Mouse (Mus musculus) ES-E14 (cell line): ENCODE data around the gene Gpr27. TPM values are rescaled to one million over a fixed set of nuclear protein-coding genes. Genes with fewer than 3 reads are reported as not detected.
A peak's percentile ranks its signal among the peaks of the same experiment; 100 is the strongest.

Experiments used
- DNase-seq: peaks from one replicate; pipeline ENCODE4 v3.0.0-alpha.2; 2013; ENCODE audit warnings: low read depth, low spot score
- H3K27ac ChIP-seq: 2 replicates; pipeline ENCODE4 v1.5.1; 2012; ENCODE audit warnings: low read depth, mild to moderate bottlenecking, low read length, moderate library complexity, mixed read lengths; ENCODE audit not compliant: poor library complexity, insufficient read depth, severe bottlenecking
- H3K36me3 ChIP-seq: 2 replicates; pipeline ENCODE4 v1.6.1; 2012; ENCODE audit warnings: mild to moderate bottlenecking, low read length, moderate library complexity, mixed read lengths; ENCODE audit not compliant: control insufficient read depth, poor library complexity, insufficient read depth, severe bottlenecking
- H3K4me1 ChIP-seq, 2 experiments: fragments of 150-350 bp in 1 of 2; sonication (generic) in 1 of 2; 2 replicates each; pipeline ENCODE4 v1.6.1; 2012; ENCODE audit warnings: low read length in 2 of 2, mild to moderate bottlenecking in 1 of 2, mixed read lengths in 1 of 2; ENCODE audit not compliant: control insufficient read depth in 2 of 2, insufficient read depth in 2 of 2, poor library complexity in 1 of 2
- H3K4me3 ChIP-seq, 2 experiments: fragments of 150-350 bp in 1 of 2; sonication (generic) in 1 of 2; 2 replicates each; pipeline ENCODE4 v1.5.1; 2012; ENCODE audit warnings: low read length in 2 of 2, low read depth in 1 of 2, mild to moderate bottlenecking in 1 of 2, mixed read lengths in 1 of 2; ENCODE audit not compliant: insufficient read depth in 1 of 2, poor library complexity in 1 of 2, severe bottlenecking in 1 of 2
- H3K9ac ChIP-seq: 2 replicates; pipeline ENCODE4 v1.6.1; 2012; ENCODE audit warnings: low read depth, mild to moderate bottlenecking, low read length, mixed read lengths; ENCODE audit not compliant: poor library complexity, insufficient read depth, severe bottlenecking
- H3K9me3 ChIP-seq: fragments of 150-350 bp; sonication (generic); 2 replicates; pipeline ENCODE4 v1.6.1; 2012; ENCODE audit warnings: low read depth, mild to moderate bottlenecking, low read length; ENCODE audit not compliant: control insufficient read depth, insufficient read depth
- CHD2 ChIP-seq: IDR thresholded peaks from 2 replicates; pipeline ENCODE4 v1.6.1; 2014; ENCODE audit warnings: mild to moderate bottlenecking, low read depth, low read length, inconsistent platforms
- HCFC1 ChIP-seq: IDR thresholded peaks from 2 replicates; pipeline ENCODE4 v1.6.1; 2012; ENCODE audit warnings: low read length, inconsistent platforms, borderline replicate concordance; ENCODE audit not compliant: insufficient read depth
- MAFK ChIP-seq: IDR thresholded peaks from 2 replicates; pipeline ENCODE4 v1.6.1; 2014; ENCODE audit warnings: mild to moderate bottlenecking, low read depth, low read length, inconsistent platforms; ENCODE audit not compliant: insufficient read depth
- ZC3H11A ChIP-seq: IDR thresholded peaks from 2 replicates; pipeline ENCODE4 v1.6.1; 2012; ENCODE audit warnings: low read depth, mild to moderate bottlenecking, inconsistent platforms, low read length, borderline replicate concordance
- ZNF384 ChIP-seq: IDR thresholded peaks from 2 replicates; pipeline ENCODE4 v1.6.1; 2012; ENCODE audit warnings: low read depth, low read length, inconsistent platforms
- in situ Hi-C, 2 experiments: fragments of 600-800 bp; cut with MboI; formaldehyde crosslinking; loops; one replicate each; pipeline ENCODE4 v1.15.1; 2025; ENCODE audit warnings: low sequenced_read_pairs in 2 of 2, inconsistent platforms in 1 of 2; ENCODE audit not compliant: unreplicated experiment in 2 of 2
- total RNA-seq: library from RNA; depleted of rRNA; stranded (reverse); fragments of 300-350 nt; gene quantifications from 2 replicates; pipeline ENCODE4 v1.2.3, GENCODE M21; 2012

Gpr27 gene
- total RNA-seq, 1 experiment = 1.7 TPM

DNA sequence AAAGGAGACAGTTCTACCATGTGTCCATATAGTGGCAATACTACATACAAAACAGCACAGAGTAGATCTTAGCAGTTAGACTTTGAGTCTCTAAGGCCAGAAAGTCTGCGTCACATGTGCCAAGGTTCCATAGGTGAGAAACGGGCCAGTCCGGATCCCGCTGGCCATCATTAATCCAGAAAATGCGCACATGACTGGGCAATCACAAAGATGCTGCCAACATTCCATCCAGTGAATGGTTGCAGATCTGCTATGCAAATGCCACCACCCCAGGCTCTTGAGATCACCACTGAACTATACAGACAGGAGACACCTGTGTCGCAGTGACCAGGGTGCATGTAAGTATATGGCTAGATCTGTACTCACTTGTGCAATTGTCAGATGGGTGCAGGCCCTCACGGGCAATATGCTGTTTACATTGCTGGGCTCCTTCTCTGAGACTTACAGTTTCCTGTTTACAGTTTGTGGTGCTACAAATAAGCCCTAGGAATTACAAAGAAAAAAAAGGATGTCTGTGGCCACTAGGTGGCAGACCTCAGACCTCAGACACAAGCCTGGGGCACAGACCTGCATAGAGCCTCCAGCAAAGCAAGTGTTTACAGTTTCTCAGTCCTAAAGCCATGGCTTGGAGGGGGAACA lies 21.9 kb upstream of the Gpr27 start:
- Histone ChIP-seq H3K27ac (no peak overlapping the region), H3K9ac (no peak overlapping the region), H3K4me1 (peaks cover 0 to 2% of the 10 kb centered on the region in 2 experiments; a peak in 1 of 4 replicates), H3K9me3 (no peaks in the 10 kb centered on the region), H3K4me3 (no peak overlapping the region), H3K36me3 (no peaks in the 10 kb centered on the region)
- DNase-seq = peak; percentile 54
- in situ Hi-C loops = no loop called here
- TF ChIP-seq ZC3H11A (peak; percentile 43; the same call in 1 of the 2 replicates), MAFK (no peak)

- Histone ChIP-seq H3K27ac (no peak overlapping the region), H3K4me3 (no peak overlapping the region), H3K9me3 (no peaks in the 10 kb centered on the region), H3K9ac (no peak overlapping the region), H3K36me3 (no peaks in the 10 kb centered on the region), H3K4me1 (no peaks in the 10 kb centered on the region)
- in situ Hi-C loops = no loop called here
- no peak for DNase-seq
- TF ChIP-seq ZC3H11A (no peak), ZNF384 (no peak), MAFK (no peak)
Observed at GRCm38 (mm10) chr6:99671768-99672167, 20.7 kb upstream of the Gpr27 start.

- no peak overlapping the region for H3K9ac ChIP-seq
- no peak for DNase-seq
- no peaks in the 10 kb centered on the region for H3K4me1 ChIP-seq
- H3K36me3 ChIP-seq = no peaks in the 10 kb centered on the region
- in situ Hi-C loops = no loop called here
- H3K27ac ChIP-seq = no peak overlapping the region
- TF ChIP-seq ZNF384 = no peak
- TF ChIP-seq MAFK = no peak
- no peak for TF ChIP-seq HCFC1
- TF ChIP-seq CHD2 = no peak
- no peak overlapping the region for H3K4me3 ChIP-seq
- H3K9me3 ChIP-seq = no peaks in the 10 kb centered on the region
Observed at GRCm38 (mm10) chr6:99674482-99674881, 18.0 kb upstream of the Gpr27 start.

- H3K4me1 ChIP-seq = no peaks in the 10 kb centered on the region
- no peak overlapping the region for H3K27ac ChIP-seq
- no peak overlapping the region for H3K4me3 ChIP-seq
- in situ Hi-C loops = no loop called here
- TF ChIP-seq ZC3H11A (no peak), MAFK (no peak), HCFC1 (no peak), ZNF384 (no peak), CHD2 (no peak)
- no peaks in the 10 kb centered on the region for H3K36me3 ChIP-seq
- H3K9ac ChIP-seq = no peak overlapping the region
- H3K9me3 ChIP-seq = no peaks in the 10 kb centered on the region
- no peak for DNase-seq
Observed at GRCm38 (mm10) chr6:99677325-99677724, 15.2 kb upstream of the Gpr27 start.

DNA sequence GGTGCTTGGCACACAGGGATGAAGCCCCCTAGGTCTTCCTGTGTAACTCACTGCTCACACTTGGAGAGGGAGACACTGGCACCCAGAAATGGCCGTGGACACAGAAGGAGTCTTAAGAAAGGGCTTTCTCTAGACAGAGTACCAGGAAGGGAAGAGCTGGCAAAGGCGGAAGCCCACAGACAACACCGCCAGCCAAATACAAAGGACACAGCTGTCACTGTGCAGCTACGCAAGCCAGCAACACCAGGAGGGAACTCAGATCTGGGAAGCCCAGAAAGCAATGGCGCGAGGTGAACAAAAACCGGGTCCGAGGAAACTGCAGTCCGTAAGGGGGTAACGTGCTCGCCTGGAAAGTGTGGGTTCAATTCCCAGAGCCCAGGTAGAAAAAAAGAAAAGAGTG lies 14.4 kb upstream of the Gpr27 start:
- TF ChIP-seq ZC3H11A (no peak), ZNF384 (no peak), MAFK (no peak), CHD2 (no peak), HCFC1 (no peak)
- Histone ChIP-seq H3K9me3 (no peaks in the 10 kb centered on the region), H3K36me3 (no peaks in the 10 kb centered on the region), H3K27ac (no peak overlapping the region), H3K9ac (no peak overlapping the region), H3K4me3 (0 out of 4 replicates have a peak overlapping the region, but pooled peaks of 1 of the 2 experiments have one; percentile 10), H3K4me1 (no peaks in the 10 kb centered on the region)
- DNase-seq = no peak
- in situ Hi-C loops = no loop called here
